Mouse (Mus musculus): ENCODE measurements around the gene Myo5a. TPM values are rescaled to one million over a fixed set of nuclear protein-coding genes. Genes with fewer than 3 reads are reported as not detected.
A peak's percentile ranks its signal among the peaks of the same experiment; 100 is the strongest.

Gene Myo5a
- total RNA-seq, 2 experiments from 2014 or later = 49.7 to 51.3 TPM

GRCm38 (mm10) chr9:75071706-75072192 lies 934 bp downstream of the Myo5a start:
- peak in 1 of 2 experiments; percentile 34 for DNase-seq

GRCm38 (mm10) chr9:75072361-75072760 lies 1.5 kb downstream of the Myo5a start:
- no peak for DNase-seq

- peak; percentile 10 to 20 for DNase-seq
Observed at GRCm38 (mm10) chr9:75077191-75077590, 6.4 kb downstream of the Myo5a start.

GRCm38 (mm10) chr9:75085242-75085824 lies 14.5 kb downstream of the Myo5a start:
- DNase-seq = no peak

- DNase-seq = no peak
Observed at GRCm38 (mm10) chr9:75087823-75088222, 17.0 kb downstream of the Myo5a start.

- no peak for DNase-seq
Observed at GRCm38 (mm10) chr9:75089285-75089684, 18.5 kb downstream of the Myo5a start.

GRCm38 (mm10) chr9:75092134-75092533 lies 21.3 kb downstream of the Myo5a start:
- DNase-seq = no peak

GRCm38 (mm10) chr9:75094762-75095161 lies 23.9 kb downstream of the Myo5a start:
- no peak for DNase-seq

GRCm38 (mm10) chr9:75098937-75099336 lies 28.1 kb downstream of the Myo5a start:
- no peak for DNase-seq

- DNase-seq = no peak
Observed at GRCm38 (mm10) chr9:75100157-75100781, 29.5 kb downstream of the Myo5a start.

- DNase-seq = no peak
Observed at GRCm38 (mm10) chr9:75102131-75102530, 31.3 kb downstream of the Myo5a start.

- DNase-seq = no peak
Observed at GRCm38 (mm10) chr9:75116571-75117177, 45.9 kb downstream of the Myo5a start.

- no peak for DNase-seq
Observed at GRCm38 (mm10) chr9:75121126-75121525, 50.3 kb downstream of the Myo5a start.

GRCm38 (mm10) chr9:75124201-75124721 lies 53.4 kb downstream of the Myo5a start:
- DNase-seq = peak; percentile 67 to 72

GRCm38 (mm10) chr9:75130553-75130952 lies 59.7 kb downstream of the Myo5a start:
- no peak for DNase-seq

GRCm38 (mm10) chr9:75146911-75147310 lies 76.1 kb downstream of the Myo5a start:
- no peak for DNase-seq

- DNase-seq = no peak
Observed at GRCm38 (mm10) chr9:75160525-75160924, 89.7 kb downstream of the Myo5a start.

GRCm38 (mm10) chr9:75163650-75164049 lies 92.8 kb downstream of the Myo5a start:
- DNase-seq = no peak

GRCm38 (mm10) chr9:75171721-75172120 lies 100.9 kb downstream of the Myo5a start:
- no peak for DNase-seq

GRCm38 (mm10) chr9:75187646-75188260 lies 116.9 kb downstream of the Myo5a start:
- no peak for DNase-seq

GRCm38 (mm10) chr9:75193858-75194257 lies 123.0 kb downstream of the Myo5a start:
- DNase-seq = peak in 1 of 2 experiments; percentile 4

GRCm38 (mm10) chr9:75196335-75196734 lies 125.5 kb downstream of the Myo5a start:
- peak; percentile 69 to 77 for DNase-seq

- peak; percentile 61 to 69 for DNase-seq
Observed at GRCm38 (mm10) chr9:75197297-75197696, 126.5 kb downstream of the Myo5a start.

Measured in adrenal gland, postnatal 36 days (tissue).